9 mouse cellular contexts compared by ENCODE assay signal in genomic region chr4:155121915-155122443, GRCm38 (mm10). TPM values are rescaled to one million over a fixed set of nuclear protein-coding genes. Genes with fewer than 3 reads are reported as not detected.
DNase-seq lines count a peak whose midpoint lies in the region; ATAC-seq lines count a peak whose summit lies in the region.
"Had no signal": no experiment of that assay in that cellular context is flagged by ENCODE, and none has a peak within 500 bp of the region (broad histone marks: within the 10 kb centered on the region; RNA-seq: fewer than 3 reads in every experiment).

No protein-coding gene starts in this region.

- no peak overlapping the region for H3K4me3 ChIP-seq in lung, embryonic 15.5 days
- no peak overlapping the region for H3K4me3 ChIP-seq in limb, embryonic 11.5 days (ENCODE audit: low read depth, low read length)
- H3K4me3 ChIP-seq in stomach, embryonic 16.5 days (replicated peaks; ENCODE audit: low read length) = no peak overlapping the region

- H3K36me3 ChIP-seq in lung, embryonic 15.5 days = no peaks in the 10 kb centered on the region
- H3K36me3 ChIP-seq in limb, embryonic 11.5 days (ENCODE audit: control insufficient read depth, insufficient read depth, low read length) = no peaks in the 10 kb centered on the region
- no peaks in the 10 kb centered on the region for H3K36me3 ChIP-seq in stomach, embryonic 16.5 days (ENCODE audit: control insufficient read depth, insufficient read depth, low read length)

- peak; percentile 66 for DNase-seq in adrenal gland, adult 2 months
- DNase-seq in adrenal gland, adult 8-10 months = no peak
- DNase-seq in lung, postnatal 36 days = no peak
- DNase-seq in limb, embryonic 11.5 days (ENCODE audit: low spot score) = no peak
- DNase-seq in urinary bladder, adult 18-20 months (ENCODE audit: low spot score in 2 of 2) = no peak
- no peak for DNase-seq in ovary, postnatal 14 days (ENCODE audit: low spot score)
- DNase-seq: thymus, postnatal 4 days had no signal

- peak; percentile 20; the same call in 1 of the 2 replicates for ATAC-seq in lung, embryonic 15.5 days (ENCODE audit: borderline replicate concordance, extremely low read depth, low FRiP score, low TSS enrichment)
- peak; percentile 45 for ATAC-seq in limb, embryonic 11.5 days (ENCODE audit: insufficient number of reproducible peaks, low FRiP score, low TSS enrichment, low read depth)
- ATAC-seq in stomach, embryonic 16.5 days (ENCODE audit: insufficient read depth, low FRiP score) = no peak

- H3K27ac ChIP-seq in lung, embryonic 15.5 days = peak overlapping the region; percentile 93
- peak overlapping the region; percentile 89 for H3K27ac ChIP-seq in limb, embryonic 11.5 days (replicated peaks; ENCODE audit: low read depth, low read length)
- peak overlapping the region; percentile 97 for H3K27ac ChIP-seq in stomach, embryonic 16.5 days (ENCODE audit: low read length)

- peaks cover 47% of the 10 kb centered on the region for H3K4me1 ChIP-seq in lung, embryonic 15.5 days
- peaks cover 32% of the 10 kb centered on the region for H3K4me1 ChIP-seq in limb, embryonic 11.5 days (ENCODE audit: control insufficient read depth, insufficient read depth, low read length)
- H3K4me1 ChIP-seq in stomach, embryonic 16.5 days (ENCODE audit: control insufficient read depth, insufficient read depth, low read length) = peaks cover 33% of the 10 kb centered on the region

- H3K27me3 ChIP-seq in lung, embryonic 15.5 days = no peaks in the 10 kb centered on the region
- H3K27me3 ChIP-seq in limb, embryonic 11.5 days (ENCODE audit: control insufficient read depth, insufficient read depth, low read length) = no peaks in the 10 kb centered on the region
- no peaks in the 10 kb centered on the region for H3K27me3 ChIP-seq in stomach, embryonic 16.5 days (ENCODE audit: control insufficient read depth, insufficient read depth, low read length)

- H3K4me2 ChIP-seq in lung, embryonic 15.5 days = peak overlapping the region; percentile 40
- H3K4me2 ChIP-seq in limb, embryonic 11.5 days (ENCODE audit: low read depth, severe bottlenecking) = peak overlapping the region; percentile 20; the same call in 1 of the 2 replicates
- H3K4me2 ChIP-seq in stomach, embryonic 16.5 days (ENCODE audit: low read depth, low read length) = no peak overlapping the region

- 61% methylated on average over 6 of the region's 6 CpGs for WGBS in lung, embryonic 15.5 days
- WGBS in limb, embryonic 11.5 days = 77% methylated on average over 6 of the region's 6 CpGs
- 65% methylated on average over 6 of the region's 6 CpGs for WGBS in stomach, embryonic 16.5 days

- H3K9me3 ChIP-seq in lung, embryonic 15.5 days = no peaks in the 10 kb centered on the region
- peaks cover 2% of the 10 kb centered on the region; the same call in 1 of the 2 replicates for H3K9me3 ChIP-seq in limb, embryonic 11.5 days (ENCODE audit: control insufficient read depth, low read length)
- H3K9me3 ChIP-seq in stomach, embryonic 16.5 days (replicated peaks; ENCODE audit: control insufficient read depth, low read length) = no peaks in the 10 kb centered on the region

- H3K9ac ChIP-seq in lung, embryonic 15.5 days = no peak overlapping the region; the same call in 1 of the 2 replicates
- peak overlapping the region; percentile 27; the same call in 1 of the 2 replicates for H3K9ac ChIP-seq in limb, embryonic 11.5 days (ENCODE audit: low read length)
- peak overlapping the region; percentile 64 for H3K9ac ChIP-seq in stomach, embryonic 16.5 days (ENCODE audit: low read length)

RNA-seq across cellular contexts. Expression of gene Morn1, which starts 35.6 kb away (rescaled TPM):
- total RNA-seq in adrenal gland, adult 2 months (2021) = 1 to 10 TPM; 5.5 to 5.9 TPM
- polyA plus RNA-seq in adrenal gland, adult 2 months (2012; rRNA removed) = 14.2 and 18.8 TPM in 2 replicates
- total RNA-seq in adrenal gland, adult 8-10 months (2022) = 10 to 100 TPM in 2 of 4 experiments, 1 to 10 TPM in 2; 7.9 to 17.0 (median 12.8) TPM
- polyA plus RNA-seq in lung, embryonic 15.5 days (2015; fragmentation: Nextera tagmentation; extraction: Ambion mirVana) = 5.9 and 7.7 TPM in 2 replicates
- 3.5 and 4.5 TPM in 2 replicates for polyA plus RNA-seq in limb, embryonic 11.5 days (2014; fragmentation: Nextera tagmentation; extraction: Ambion mirVana)
- 4.8 and 6.1 TPM in 2 replicates for polyA plus RNA-seq in stomach, embryonic 16.5 days (2015; fragmentation: Nextera tagmentation; extraction: Ambion mirVana)

RNA-seq across cellular contexts. Expression of gene Rer1, which starts 35.8 kb away (rescaled TPM):
- total RNA-seq in adrenal gland, adult 2 months (2021) = 100 to 1,000 TPM; 114 to 115 TPM
- 49.1 and 58.4 TPM in 2 replicates for polyA plus RNA-seq in adrenal gland, adult 2 months (2012; rRNA removed)
- 100 to 1,000 TPM in 2 of 4 experiments, 10 to 100 TPM in 2; 96.8 to 116 (median 106) TPM for total RNA-seq in adrenal gland, adult 8-10 months (2022)
- 157 and 163 TPM in 2 replicates for polyA plus RNA-seq in lung, embryonic 15.5 days (2015; fragmentation: Nextera tagmentation; extraction: Ambion mirVana)
- polyA plus RNA-seq in limb, embryonic 11.5 days (2014; fragmentation: Nextera tagmentation; extraction: Ambion mirVana) = 137 and 149 TPM in 2 replicates
- polyA plus RNA-seq in stomach, embryonic 16.5 days (2015; fragmentation: Nextera tagmentation; extraction: Ambion mirVana) = 171 and 183 TPM in 2 replicates

RNA-seq across cellular contexts. Expression of gene Pex10, which starts 55.2 kb away (rescaled TPM):
- total RNA-seq in adrenal gland, adult 2 months (2021) = 10 to 100 TPM; 17.9 to 23.9 TPM
- polyA plus RNA-seq in adrenal gland, adult 2 months (2012; rRNA removed) = 37.4 and 46.2 TPM in 2 replicates
- total RNA-seq in adrenal gland, adult 8-10 months (2022) = 10 to 100 TPM; 19.3 to 32.9 (median 21.7) TPM
- 21.1 and 26.2 TPM in 2 replicates for polyA plus RNA-seq in lung, embryonic 15.5 days (2015; fragmentation: Nextera tagmentation; extraction: Ambion mirVana)
- 6.5 and 8.5 TPM in 2 replicates for polyA plus RNA-seq in limb, embryonic 11.5 days (2014; fragmentation: Nextera tagmentation; extraction: Ambion mirVana)
- polyA plus RNA-seq in stomach, embryonic 16.5 days (2015; fragmentation: Nextera tagmentation; extraction: Ambion mirVana) = 19.9 and 20.1 TPM in 2 replicates
